Mouse (Mus musculus): ENCODE measurements around the gene Klhl22. TPM values are rescaled to one million over a fixed set of nuclear protein-coding genes. Genes with fewer than 3 reads are reported as not detected.

Gene Klhl22
- total and polyA plus RNA-seq, 2 experiments from 2014 or later, result 21.7 to 42.0 TPM

GRCm38 (mm10) chr16:17798321-17799180 is 39.1 kb downstream of the Klhl22 start:
- peaks cover 9% of the 10 kb centered on the region for H3K4me1 ChIP-seq (ENCODE audit: control insufficient read depth, insufficient read depth)
- 8% methylated on average over 37 of the region's 45 CpGs for WGBS
- H3K4me3 ChIP-seq (ENCODE audit: low read depth, low read length), result peak overlapping the region; percentile 60

GRCm38 (mm10) chr16:17799584-17799983 is 40.2 kb downstream of the Klhl22 start:
- no peak overlapping the region for H3K27ac ChIP-seq (ENCODE audit: low read depth)
- no peaks in the 10 kb centered on the region for H3K36me3 ChIP-seq (replicated peaks; ENCODE audit: control insufficient read depth, insufficient read depth, low read length)
- no peak overlapping the region for H3K4me3 ChIP-seq (ENCODE audit: low read depth, low read length)
- no peak overlapping the region for H3K4me2 ChIP-seq (ENCODE audit: low read depth, low read length)
- ATAC-seq (ENCODE audit: insufficient read depth, low read depth) (no peak), DNase-seq (ENCODE audit: low spot score) (no peak)
- no peak overlapping the region for H3K9ac ChIP-seq (replicated peaks; ENCODE audit: low read depth, low read length)
- TF ChIP-seq EP300 (IDR thresholded peaks at IDR 0.05; ENCODE audit: low read depth) (no peak), CTCF (IDR thresholded peaks at IDR 0.05; ENCODE audit: low read depth) (no peak)
- H3K27me3 ChIP-seq (ENCODE audit: control insufficient read depth, insufficient read depth, low read length), result peaks cover 77% of the 10 kb centered on the region
- H3K9me3 ChIP-seq (replicated peaks; ENCODE audit: control insufficient read depth, low read length), result no peaks in the 10 kb centered on the region
- peaks cover 15% of the 10 kb centered on the region for H3K4me1 ChIP-seq (ENCODE audit: control insufficient read depth, insufficient read depth)

More at GRCm38 (mm10) chr16:17798321-17799180, 39.1 kb downstream of the Klhl22 start:
- Histone ChIP-seq H3K9me3 (replicated peaks; ENCODE audit: control insufficient read depth, low read length) (no peaks in the 10 kb centered on the region), H3K27ac (ENCODE audit: low read depth) (peak overlapping the region; percentile 76), H3K27me3 (ENCODE audit: control insufficient read depth, insufficient read depth, low read length) (peaks cover 67% of the 10 kb centered on the region), H3K4me2 (ENCODE audit: low read depth, low read length) (peak overlapping the region; percentile 77), H3K9ac (replicated peaks; ENCODE audit: low read depth, low read length) (peak overlapping the region; percentile 71), H3K36me3 (replicated peaks; ENCODE audit: control insufficient read depth, insufficient read depth, low read length) (no peaks in the 10 kb centered on the region)
- no peak for DNase-seq (ENCODE audit: low spot score)
- no peak for TF ChIP-seq EP300 (IDR thresholded peaks at IDR 0.05; ENCODE audit: low read depth)
- TF ChIP-seq CTCF (IDR thresholded peaks at IDR 0.05; ENCODE audit: low read depth), result no peak
- ATAC-seq (ENCODE audit: insufficient read depth, low read depth), result peak; percentile 64

GRCm38 (mm10) chr16:17801777-17802455 is 42.5 kb downstream of the Klhl22 start:
- DNase-seq (ENCODE audit: low spot score), result no peak
- Histone ChIP-seq H3K27ac (ENCODE audit: low read depth) (no peak overlapping the region), H3K4me1 (ENCODE audit: control insufficient read depth, insufficient read depth) (peaks cover 17% of the 10 kb centered on the region), H3K9me3 (replicated peaks; ENCODE audit: control insufficient read depth, low read length) (no peaks in the 10 kb centered on the region), H3K27me3 (ENCODE audit: control insufficient read depth, insufficient read depth, low read length) (peaks cover 93% of the 10 kb centered on the region), H3K36me3 (replicated peaks; ENCODE audit: control insufficient read depth, insufficient read depth, low read length) (no peaks in the 10 kb centered on the region), H3K4me3 (ENCODE audit: low read depth, low read length) (no peak overlapping the region), H3K4me2 (ENCODE audit: low read depth, low read length) (no peak overlapping the region), H3K9ac (replicated peaks; ENCODE audit: low read depth, low read length) (no peak overlapping the region)
- 22% methylated on average over 7 of the region's 7 CpGs for whole genome bisulfite sequencing
- no peak for ATAC-seq (ENCODE audit: insufficient read depth, low read depth)
- TF ChIP-seq EP300 (IDR thresholded peaks at IDR 0.05; ENCODE audit: low read depth), result no peak
- TF ChIP-seq CTCF (IDR thresholded peaks at IDR 0.05; ENCODE audit: low read depth), result no peak

GRCm38 (mm10) chr16:17802456-17802838 is 43.0 kb downstream of the Klhl22 start:
- ATAC-seq (ENCODE audit: insufficient read depth, low read depth) (no peak), DNase-seq (ENCODE audit: low spot score) (no peak)
- 18% methylated on average over 18 of the region's 18 CpGs for WGBS
- Histone ChIP-seq H3K9me3 (replicated peaks; ENCODE audit: control insufficient read depth, low read length) (no peaks in the 10 kb centered on the region), H3K27me3 (ENCODE audit: control insufficient read depth, insufficient read depth, low read length) (peaks cover 91% of the 10 kb centered on the region), H3K36me3 (replicated peaks; ENCODE audit: control insufficient read depth, insufficient read depth, low read length) (no peaks in the 10 kb centered on the region), H3K4me3 (ENCODE audit: low read depth, low read length) (peak overlapping the region; percentile 34), H3K9ac (replicated peaks; ENCODE audit: low read depth, low read length) (no peak overlapping the region), H3K4me2 (ENCODE audit: low read depth, low read length) (peak overlapping the region; percentile 51), H3K4me1 (ENCODE audit: control insufficient read depth, insufficient read depth) (peaks cover 17% of the 10 kb centered on the region), H3K27ac (ENCODE audit: low read depth) (no peak overlapping the region)
- TF ChIP-seq CTCF (IDR thresholded peaks at IDR 0.05; ENCODE audit: low read depth) (no peak), EP300 (IDR thresholded peaks at IDR 0.05; ENCODE audit: low read depth) (no peak)

- Histone ChIP-seq H3K4me1 (ENCODE audit: control insufficient read depth, insufficient read depth) (peaks cover 17% of the 10 kb centered on the region), H3K36me3 (replicated peaks; ENCODE audit: control insufficient read depth, insufficient read depth, low read length) (no peaks in the 10 kb centered on the region), H3K27ac (ENCODE audit: low read depth) (no peak overlapping the region), H3K4me2 (ENCODE audit: low read depth, low read length) (peak overlapping the region; percentile 51), H3K4me3 (ENCODE audit: low read depth, low read length) (peak overlapping the region; percentile 34), H3K9ac (replicated peaks; ENCODE audit: low read depth, low read length) (no peak overlapping the region), H3K9me3 (replicated peaks; ENCODE audit: control insufficient read depth, low read length) (no peaks in the 10 kb centered on the region), H3K27me3 (ENCODE audit: control insufficient read depth, insufficient read depth, low read length) (peaks cover 85% of the 10 kb centered on the region)
- WGBS, result 12% methylated on average over 83 of the region's 83 CpGs
- no peak for ATAC-seq (ENCODE audit: insufficient read depth, low read depth)
- DNase-seq (ENCODE audit: low spot score), result no peak
- TF ChIP-seq CTCF (IDR thresholded peaks at IDR 0.05; ENCODE audit: low read depth) (no peak), EP300 (IDR thresholded peaks at IDR 0.05; ENCODE audit: low read depth) (no peak)
These were observed 43.6 kb downstream of the Klhl22 start for GRCm38 (mm10) chr16:17802839-17803674.

Data from heart, postnatal 0 days (tissue).